Mouse (Mus musculus) liver, postnatal 0 days (tissue): ENCODE data around the gene Fbxw4.

Experiments used
- CTCF ChIP-seq: sonication (generic); IDR thresholded peaks from 2 replicates; pipeline ENCODE4 v1.5.1; 2016; ENCODE audit warnings: antibody characterized with exemption, low read depth
- EP300 ChIP-seq: IDR thresholded peaks from 2 replicates; pipeline ENCODE4 v1.6.1; 2016; ENCODE audit warnings: antibody characterized with exemption, low read depth, mild to moderate bottlenecking

DNA sequence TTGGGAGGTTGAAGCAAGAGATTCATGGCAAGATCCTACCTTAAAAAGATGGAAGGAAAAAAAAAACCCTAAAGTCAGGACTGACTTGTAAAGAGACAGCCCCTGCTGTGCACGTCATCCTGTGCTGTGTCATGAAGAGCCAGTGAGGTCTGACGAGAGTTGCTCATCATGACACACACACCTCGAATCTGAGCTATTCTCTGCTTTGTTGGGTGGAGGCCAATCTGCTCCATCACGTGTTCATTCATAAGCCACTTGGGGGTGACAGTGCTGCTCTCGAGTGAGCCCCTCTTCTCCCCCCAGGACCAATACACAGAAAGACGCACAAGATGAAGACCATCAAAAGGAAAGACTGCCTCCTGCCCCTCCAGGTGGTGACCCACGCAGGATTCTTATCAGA lies 126.5 kb downstream of the Fbxw4 start:
- TF ChIP-seq CTCF (no peak), EP300 (no peak)
